Mouse (Mus musculus) spleen, postnatal 14 days (tissue): ENCODE measurements around the gene Rbm28.
A peak's percentile ranks its signal among the peaks of the same experiment; 100 is the strongest.

Experiments
- DNase-seq, 2 experiments: peaks; one replicate each; pipeline ENCODE4 v3.0.0; 2021 to 2022; ENCODE audit warnings: low spot score in 2 of 2

Rbm28 gene

DNA sequence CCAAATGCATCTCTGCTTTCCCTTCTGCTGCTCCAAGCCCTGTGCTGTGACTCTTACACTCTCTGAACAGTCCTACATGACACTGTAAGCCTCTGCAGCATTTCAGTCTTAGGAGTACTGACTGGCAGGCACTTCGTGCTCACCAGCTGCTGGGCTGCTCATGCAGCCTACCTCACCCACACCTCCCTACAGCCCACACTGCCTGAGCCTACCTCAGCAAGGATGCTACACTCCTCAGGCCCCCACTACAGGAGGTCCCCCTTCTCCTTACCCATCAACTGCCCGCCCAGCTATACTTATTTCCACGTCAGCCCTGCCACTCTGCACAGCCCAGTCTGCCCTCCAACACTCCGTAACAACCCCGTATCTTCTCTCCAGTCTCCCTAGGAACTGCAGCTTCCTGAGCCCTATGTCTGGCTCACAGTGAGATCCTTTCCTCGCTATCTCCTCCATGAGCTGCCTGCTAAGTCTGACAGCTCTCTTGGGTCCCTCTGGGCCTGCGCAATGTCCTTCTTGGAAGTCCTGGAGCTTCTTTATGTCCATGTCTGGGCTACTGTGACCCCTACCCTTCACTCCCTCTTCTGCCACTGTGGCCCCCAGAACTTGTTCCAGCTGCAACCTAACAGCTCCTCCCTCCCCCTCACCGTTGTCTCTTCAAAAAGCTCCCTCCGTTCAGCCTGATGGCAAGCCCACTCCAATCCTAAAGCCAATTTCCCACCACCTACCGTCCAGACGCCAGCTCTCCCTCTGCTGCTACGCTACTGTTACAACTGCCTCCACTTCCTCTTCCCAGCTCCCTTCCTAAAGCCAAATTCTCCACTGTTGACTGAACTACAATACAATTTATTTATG, 19.1 kb downstream of the Rbm28 start:
- DNase-seq, result no peak

DNA sequence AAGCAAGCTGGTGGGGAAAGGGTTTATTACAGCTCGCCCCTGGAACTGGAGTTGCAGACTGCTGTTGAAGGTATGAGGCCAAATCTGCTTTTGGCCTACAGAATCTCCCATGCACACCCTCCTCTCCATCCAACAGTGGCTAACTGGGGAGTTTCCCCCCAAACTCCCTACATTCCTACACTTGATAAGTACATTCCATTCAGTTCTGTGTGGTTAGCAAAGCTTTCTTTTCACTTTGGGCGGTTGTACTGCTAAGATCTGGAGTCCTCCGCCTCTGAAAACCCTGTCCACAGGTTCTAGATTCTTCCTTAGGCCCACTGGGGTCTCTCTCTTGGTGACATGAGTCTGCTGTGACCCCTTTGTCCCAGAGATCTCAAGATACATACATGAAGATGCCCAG, 19.8 kb downstream of the Rbm28 start:
- DNase-seq, result no peak

DNA sequence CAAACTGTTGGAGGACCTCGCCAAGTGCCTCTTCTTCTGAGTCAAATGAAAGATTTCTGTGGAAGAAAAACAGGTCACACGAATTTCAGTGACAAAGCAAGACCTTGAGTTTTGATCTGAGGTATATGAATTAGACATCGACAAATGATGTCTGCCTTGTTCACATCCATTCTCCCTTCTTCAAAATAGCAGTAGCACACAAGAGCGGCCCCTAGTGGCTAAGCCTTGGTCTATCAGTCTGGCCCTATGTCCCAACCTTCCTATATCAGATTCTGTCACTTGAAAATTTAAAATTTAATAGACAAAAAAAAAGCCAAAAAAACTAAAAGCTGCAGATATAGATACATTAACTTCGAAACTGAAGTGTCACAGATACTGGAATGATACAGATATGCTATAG, 21.2 kb downstream of the Rbm28 start:
- DNase-seq, result peak in 1 of 2 experiments; percentile 20

DNA sequence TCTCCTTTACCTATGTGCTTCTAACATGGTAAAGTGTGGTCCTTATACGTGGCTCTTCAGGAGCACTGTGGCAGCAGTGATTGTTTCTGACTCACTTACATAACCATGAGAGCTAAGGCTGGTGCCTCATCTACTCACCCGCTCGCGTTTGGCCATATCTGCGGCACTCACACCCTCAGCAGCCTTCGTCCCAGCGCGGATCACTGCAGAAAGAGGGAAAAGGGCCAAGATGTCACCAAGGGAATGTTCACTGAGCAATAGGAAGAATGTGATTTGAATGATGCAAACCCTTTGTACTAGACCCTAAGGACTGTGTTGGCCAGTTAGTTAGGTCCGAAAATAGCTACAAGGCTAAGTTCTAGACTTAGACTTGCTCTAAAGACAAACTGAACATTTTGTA, 27.4 kb downstream of the Rbm28 start:
- no peak for DNase-seq

DNA sequence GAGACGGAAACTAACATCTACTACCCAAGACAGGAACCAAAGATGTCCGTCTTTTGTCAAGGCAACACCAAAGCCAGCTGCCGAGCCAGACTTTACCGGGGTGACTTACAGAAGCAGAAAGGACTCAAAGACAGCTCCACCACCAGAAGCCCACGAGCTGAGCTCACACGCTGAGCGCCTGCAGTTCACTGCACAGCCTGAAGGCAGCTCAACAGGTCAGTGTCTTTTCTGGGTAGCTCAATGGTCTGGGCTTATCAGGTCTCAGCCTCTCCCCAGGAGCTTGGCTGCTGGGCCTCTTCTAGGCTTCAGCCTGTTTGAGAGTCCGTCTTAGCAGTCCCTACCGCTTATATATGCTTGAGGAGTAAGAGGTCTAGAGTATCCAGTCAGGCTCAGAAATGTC, 31.7 kb downstream of the Rbm28 start:
- DNase-seq, result no peak

DNA sequence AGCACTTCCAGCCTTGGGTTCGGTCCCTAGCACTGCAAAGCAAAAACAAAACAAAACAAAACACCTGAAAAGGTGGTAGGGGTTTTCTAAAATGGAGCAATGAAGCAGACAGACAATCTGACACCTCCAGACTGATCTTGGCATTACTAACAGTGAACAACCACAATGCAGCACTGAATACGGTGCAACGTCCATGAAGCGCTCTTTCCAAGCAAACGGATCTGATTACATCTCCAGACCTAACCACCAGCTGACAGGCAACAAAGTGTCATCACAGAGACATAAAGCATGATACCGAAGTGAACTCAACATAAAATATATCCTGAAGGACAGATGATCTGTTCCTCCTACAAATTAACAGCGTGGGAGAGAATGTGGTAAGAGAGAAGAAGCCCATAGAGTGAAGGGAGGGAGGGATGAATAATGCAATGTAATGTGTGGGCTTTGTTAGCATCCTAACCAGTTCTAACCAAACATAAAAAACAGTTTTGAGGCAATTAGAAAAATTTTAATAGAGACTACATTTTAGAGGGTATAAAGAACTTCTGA, 37.9 kb downstream of the Rbm28 start:
- DNase-seq, result no peak

DNA sequence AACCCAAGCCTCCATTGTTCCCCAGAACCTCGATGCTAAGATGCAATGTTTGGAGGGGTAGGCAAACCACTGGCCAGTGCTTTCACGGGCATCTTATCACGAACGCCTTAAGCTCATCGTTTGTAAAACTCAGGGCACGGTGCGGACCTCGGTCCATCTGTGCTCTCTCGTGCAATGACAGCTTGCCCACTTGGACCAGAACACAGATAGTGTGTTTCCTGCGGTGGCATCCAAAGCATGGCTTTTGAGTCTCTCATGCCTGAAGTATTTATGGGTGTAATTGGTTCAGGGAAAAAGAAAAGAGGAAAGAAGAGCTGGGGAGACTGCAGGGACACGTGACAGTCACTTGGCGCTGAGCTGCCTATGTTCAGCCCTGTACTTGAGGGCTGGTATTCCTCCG, 44.8 kb downstream of the Rbm28 start:
- no peak for DNase-seq

DNA sequence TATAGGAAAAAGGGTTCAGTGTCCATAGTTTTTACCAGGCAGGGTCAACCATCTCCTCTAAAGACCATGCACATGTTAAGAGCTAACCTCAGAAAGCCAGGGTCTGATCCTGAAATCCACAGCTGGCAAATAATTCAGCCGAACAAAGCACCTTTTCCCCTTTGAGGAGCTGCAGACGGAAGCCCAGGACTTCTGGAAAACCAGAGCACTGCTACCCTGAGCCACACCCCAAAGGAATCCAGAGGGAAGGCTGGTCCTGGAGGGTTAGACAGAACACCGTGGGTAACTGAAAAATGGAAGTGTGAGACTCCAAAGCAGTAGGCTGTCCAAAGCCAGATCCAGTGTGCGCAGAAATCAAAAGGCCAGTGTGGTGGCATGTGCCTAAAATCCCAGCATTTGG, 45.8 kb downstream of the Rbm28 start:
- DNase-seq, result no peak

DNA sequence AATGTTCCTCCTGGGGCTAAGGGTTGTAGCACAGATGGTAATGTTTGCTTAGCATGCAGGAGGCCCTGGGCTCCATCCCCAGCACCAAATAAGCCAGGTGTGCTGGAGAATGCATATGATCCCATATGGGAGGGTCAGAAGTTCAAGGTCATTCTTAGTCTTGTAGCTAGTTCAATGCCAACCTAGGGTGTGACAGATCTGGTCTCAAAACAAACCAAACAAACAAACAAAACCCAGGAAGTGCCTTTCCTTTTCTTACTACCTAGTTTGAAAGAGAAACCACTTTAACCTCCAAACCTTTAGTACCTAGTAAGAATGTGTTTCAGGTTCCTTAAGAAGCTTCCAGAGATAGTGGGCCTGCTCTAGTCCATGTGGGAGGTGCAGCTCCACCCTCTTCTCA, 46.6 kb downstream of the Rbm28 start:
- no peak for DNase-seq

DNA sequence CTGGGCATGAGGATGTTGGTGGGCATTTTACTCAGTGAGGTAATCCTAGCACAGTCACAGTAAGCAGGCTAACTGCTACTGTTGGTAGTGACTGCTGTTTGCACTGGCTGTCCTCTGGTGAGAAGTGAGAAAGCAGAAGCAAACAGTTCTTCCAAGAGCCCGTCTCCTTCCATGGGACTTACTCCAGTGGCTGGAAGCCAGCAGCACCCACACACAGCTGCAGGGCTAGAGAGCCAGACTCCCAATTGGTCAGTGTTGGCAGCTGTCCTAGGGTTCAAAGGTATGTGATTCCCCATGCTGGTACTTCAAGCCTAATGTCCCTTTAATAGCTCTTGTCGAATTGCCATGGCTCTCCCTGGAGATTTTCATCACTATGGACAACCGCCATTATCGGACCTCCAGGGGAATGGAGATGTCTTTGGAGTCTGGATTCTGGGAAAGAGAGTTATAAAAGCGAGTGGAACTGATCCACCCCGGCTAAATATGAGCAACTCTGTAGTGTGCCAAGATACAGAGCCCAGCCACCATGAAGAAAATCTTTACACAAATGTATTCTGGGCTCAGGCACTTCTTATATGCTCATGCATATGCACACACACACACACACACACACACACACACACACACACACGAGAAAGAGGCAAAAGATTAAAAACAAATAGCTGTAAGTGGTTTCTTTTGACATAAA, 47.2 kb downstream of the Rbm28 start:
- no peak for DNase-seq

DNA sequence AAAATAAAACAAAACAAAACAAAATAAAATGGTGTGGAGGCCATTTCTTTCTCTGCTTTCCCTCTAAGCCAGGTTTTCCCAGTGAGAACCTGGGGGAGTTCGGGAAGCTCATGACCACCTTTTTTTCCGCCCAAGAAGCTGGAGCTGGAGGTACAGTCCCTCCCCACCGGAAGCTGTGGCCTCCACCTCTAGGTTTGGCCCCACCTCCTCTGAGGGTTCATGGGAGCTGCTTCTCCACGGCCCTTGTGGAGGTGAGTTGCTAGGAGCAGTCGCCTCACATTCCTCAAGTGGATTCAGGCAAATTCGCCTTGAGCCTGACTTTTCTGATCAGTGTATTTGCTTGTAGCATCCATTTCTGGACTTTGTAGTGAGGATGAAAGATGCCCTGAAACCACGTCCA, 49.0 kb downstream of the Rbm28 start:
- DNase-seq, result no peak

DNA sequence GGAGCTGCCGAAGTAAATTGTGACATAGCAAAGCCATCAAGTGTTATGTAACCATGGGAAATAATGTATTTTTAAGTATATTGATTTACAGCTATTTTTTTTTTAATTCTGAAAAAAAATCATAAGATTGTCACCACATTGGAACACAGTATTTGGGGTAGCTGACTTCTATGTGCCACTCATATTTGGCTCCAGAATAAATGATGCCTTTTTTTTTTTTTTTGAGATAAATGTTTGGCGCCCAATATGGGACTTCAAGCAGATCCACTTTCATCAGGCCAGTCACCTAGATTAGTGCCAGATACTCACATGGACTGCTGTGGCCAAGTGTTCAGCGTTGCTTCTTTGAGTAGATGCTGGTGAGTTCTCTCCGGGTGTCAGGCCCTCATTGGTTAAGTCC, 53.3 kb downstream of the Rbm28 start:
- no peak for DNase-seq

DNA sequence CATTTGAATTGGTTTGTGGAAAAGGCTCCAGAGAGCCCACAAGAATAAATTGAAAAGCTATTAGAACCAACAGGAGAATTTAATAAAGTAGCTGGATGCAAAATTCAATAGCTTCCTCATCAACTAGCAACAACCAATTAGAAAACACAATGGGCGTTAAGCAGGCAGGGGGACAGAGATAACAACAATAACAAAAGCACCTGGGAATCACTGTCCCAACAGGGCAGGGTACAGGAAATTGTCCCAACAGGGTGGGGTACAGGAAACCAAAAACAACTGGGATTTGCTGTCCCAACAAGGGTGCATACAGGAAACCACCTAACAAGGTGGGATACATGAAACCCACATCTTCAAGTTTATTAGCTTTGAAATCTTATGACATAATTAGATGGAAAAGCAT, 56.4 kb downstream of the Rbm28 start:
- DNase-seq, result no peak

DNA sequence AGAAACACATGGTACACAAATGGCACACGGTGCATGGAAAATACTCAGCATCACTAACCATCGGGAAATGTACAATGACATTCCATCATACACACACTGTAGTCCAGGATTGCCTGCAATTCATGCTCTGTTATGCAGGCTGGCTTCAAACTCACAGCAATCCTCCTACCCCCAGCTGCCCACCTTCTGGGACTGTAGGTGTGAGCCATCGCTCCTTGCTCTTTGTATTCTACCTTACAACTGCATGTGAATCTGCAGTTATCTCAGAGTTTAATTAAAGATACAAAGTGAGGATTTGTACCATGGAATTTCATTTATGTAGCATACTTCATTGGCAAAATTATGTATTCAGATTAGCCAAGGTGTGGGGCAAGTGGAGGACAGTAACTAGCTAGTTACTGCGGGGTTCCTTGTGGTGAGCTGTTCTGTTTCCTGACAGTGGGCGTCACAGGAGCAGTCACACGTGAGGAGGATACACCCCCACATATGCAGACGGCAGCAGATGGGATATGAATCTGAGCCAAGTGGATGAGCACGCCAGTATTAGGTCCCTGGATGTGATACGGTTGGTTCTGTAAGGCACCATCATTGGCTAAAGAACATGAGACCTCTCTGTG, 63.5 kb downstream of the Rbm28 start:
- DNase-seq, result no peak

DNA sequence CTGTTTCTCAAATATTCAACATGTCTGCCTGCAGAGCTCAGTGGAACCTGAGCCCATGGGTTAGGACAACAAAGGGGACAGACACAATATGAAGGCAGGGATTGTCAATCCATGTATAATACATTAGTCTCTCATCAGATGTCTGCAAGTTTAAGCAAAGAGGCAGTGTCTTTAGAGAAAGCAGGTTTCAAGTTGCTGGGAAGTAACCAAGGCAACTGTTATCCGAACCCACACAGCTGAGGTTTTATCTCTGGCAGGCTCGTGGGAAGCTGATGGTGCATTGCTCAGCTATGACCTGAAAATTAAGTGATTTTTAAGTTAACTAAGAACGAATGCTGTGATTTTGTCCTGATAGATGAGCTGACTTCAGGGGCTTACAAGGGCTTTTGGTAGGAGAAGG, 64.4 kb downstream of the Rbm28 start:
- DNase-seq, result no peak

DNA sequence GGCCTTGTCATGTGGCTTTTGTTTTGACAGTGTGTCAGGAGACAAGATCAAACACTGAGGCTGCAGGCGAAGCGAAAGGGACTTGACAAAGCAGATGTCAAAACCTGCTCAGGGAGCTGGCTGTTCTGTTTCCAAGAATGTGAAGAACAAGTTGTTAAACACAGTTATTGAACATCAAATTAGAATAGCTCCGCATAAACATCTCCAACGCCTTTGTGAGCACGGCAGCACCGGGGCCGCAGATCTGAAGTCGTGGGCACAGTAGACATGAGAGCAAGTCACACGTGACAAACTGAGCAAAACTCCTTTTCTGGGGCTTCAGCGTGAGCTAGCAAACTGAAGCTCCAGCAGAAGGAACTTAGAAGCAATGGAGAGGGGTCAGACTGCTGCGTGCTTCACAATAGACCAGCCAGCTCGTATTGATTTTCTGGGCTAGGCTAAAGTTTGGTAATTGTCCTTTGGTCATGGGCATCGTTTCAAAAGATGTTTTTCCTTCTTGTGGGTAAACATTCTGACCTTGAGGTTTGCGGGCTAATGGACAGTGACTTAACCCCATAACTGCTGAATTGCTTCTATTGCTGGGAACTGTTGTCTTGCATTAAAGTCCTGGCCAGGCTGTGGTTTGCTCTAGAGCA, 65.2 kb downstream of the Rbm28 start:
- DNase-seq, result no peak

DNA sequence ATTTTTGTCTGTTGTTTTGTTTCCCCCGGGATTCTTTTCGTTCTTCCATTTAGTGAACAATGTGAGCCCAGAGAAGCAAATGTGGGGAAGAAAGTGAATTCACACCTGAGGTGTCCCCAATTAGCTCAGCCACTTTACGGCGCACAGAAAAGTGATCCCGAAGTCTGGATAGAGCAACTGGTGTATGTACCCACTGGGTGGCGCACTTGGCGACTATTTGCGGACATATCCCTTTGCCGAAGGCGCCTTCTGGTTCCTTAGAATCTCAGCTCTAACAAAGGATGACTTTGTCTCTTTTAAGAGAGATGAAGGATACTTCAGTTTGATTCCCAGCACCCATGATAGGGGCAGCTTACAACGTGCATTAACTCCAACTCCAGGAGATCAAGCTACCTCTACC, 71.9 kb downstream of the Rbm28 start:
- no peak for DNase-seq

DNA sequence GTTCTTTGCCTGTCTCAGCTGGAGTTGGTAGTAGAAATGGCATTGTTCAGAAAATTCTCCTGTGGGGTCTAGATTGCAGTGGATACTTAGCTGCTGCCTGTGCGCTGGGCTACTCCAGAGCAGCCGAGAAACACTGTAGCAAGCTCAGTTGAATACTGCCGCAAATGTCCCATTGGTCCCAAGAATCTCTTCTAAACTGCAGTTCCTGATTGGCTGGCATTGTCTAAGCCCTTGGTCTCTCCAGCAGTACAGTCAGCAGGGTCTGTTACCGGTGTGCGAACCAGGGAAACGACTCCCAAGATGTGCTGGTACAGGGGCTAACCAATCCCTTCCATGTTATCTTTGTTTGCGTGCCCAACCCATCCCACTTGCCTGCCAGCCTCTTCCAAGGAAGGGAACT, 72.6 kb downstream of the Rbm28 start:
- DNase-seq, result no peak

DNA sequence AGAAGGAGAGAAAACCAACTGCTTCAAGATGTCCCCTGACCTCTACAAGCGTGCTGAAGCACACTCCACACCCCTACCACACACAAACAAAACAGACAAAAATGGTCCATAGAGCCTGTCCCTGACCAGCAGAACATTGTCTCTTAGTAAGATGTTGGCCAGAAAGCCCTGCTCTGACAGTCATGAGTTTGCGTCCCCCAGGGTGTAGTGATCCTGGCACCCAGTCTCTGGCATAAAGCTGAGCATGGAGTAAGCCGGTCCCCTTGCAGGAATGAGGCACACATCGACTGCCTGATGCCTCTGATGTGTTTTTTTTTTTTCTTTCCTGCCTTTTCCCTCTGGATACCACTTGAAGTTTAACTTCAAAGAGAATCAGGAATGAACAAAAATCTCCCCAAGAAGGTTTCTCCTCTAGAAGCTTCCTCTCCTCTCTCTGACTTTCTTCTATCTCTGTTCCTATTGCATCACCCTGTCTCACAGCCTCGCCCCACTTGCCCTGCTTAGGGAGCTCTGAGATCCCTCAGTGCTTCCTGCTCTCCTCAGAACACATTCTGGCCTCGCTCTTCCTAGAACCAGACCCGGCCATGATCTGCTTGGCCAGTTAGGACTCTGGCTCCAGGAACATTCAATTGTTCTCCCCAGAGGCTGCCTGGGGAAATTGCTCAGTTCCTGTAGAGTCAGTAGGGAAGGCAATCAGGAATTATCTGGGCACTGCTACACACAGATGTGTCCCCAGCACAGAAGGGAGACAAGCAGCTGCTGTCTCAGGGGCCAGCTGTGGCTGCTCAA, 76.7 kb downstream of the Rbm28 start:
- no peak for DNase-seq

DNA sequence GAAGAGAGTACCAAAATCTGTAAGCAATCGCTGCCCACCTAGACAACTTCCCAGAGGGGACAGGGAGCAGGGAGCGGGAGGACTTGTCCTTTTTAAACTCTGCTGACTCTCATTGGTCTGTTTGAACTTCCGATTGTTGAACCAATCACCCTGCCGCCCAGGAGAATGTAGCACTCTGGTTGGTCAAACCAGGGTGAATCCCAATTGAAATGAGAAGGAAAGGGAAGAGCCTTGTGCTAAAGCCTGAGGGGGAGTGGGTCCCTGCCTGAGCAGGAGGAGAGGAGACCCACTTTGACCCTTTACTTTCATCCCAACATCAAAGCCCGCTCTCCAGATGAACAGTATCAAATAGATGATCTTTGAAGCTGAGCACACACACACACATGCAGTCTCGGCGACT, 80.4 kb downstream of the Rbm28 start:
- no peak for DNase-seq

DNA sequence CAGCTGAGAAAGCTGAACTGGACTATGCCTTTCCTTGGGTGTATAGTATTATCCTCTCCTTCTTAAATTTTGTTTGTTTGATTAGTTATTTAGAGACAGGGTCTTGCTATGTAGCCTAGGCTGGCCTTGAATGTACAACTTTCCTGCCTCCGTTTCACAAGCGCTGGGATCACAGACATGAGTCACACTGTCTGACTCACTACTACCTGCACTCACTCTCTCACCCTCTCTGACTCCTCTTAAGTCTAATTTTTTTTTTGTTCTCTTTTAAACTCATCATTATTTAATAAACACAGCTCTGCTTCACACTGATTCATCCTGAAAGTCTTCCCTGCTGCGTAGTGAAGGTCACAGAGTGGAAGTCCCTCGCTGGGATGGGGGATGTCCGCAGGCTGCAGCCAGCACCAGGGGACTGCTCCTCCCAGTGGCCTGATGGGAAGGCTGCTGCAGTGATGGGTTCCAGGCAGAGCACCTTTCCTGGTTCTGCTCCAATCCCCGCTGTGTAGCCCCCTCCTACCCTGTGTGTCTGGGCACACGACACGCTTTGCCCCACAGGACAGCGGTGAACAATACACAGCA, 81.9 kb downstream of the Rbm28 start:
- DNase-seq, result no peak
